ENCODE assay signal across 8 mouse cellular contexts in the genomic region with DNA sequence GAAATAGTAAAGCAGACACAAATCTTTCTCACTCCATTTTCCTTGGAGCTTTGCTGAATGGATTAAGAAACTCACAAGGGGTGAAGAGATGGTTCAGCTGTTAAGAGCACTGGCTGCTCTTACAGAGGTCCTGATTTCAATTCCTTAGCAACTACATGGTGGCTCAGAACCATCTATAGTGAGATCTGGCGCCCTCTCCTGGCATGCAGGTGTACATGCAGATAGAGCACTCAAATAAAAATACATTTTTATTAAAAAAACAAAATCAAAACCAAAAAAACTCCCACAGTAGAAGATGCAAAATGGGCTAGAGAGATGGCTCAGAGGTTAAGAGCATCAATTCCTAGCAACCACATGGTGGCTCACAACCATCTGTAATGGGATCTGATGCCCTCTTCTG. TPM values are rescaled to one million over a fixed set of nuclear protein-coding genes. Genes with fewer than 3 reads are reported as not detected.
DNase-seq lines count a peak whose midpoint lies in the region; ATAC-seq and TF ChIP-seq lines count a peak whose summit lies in the region.

No protein-coding gene starts in this region.

- WGBS in lung, embryonic 14.5 days, result 15% methylated on average over 1 of the region's 1 CpGs
- WGBS in intestine, embryonic 16.5 days, result 24% methylated on average over 1 of the region's 1 CpGs

- no peaks in the 10 kb centered on the region for H3K9me3 ChIP-seq in lung, embryonic 14.5 days (ENCODE audit: low read depth, low read length)
- no peaks in the 10 kb centered on the region for H3K9me3 ChIP-seq in intestine, embryonic 16.5 days (ENCODE audit: control insufficient read depth, low read length)

- peak; percentile 38 for TF ChIP-seq CTCF in lung, embryonic 14.5 days (IDR thresholded peaks at IDR 0.05; ENCODE audit: low read depth)

- no peak overlapping the region for H3K9ac ChIP-seq in lung, embryonic 14.5 days
- H3K9ac ChIP-seq in intestine, embryonic 16.5 days (ENCODE audit: low read depth, low read length), result no peak overlapping the region

- ATAC-seq in lung, embryonic 14.5 days (ENCODE audit: insufficient read depth), result no peak
- ATAC-seq in intestine, embryonic 16.5 days, result no peak

- H3K27me3 ChIP-seq in lung, embryonic 14.5 days (ENCODE audit: insufficient read depth, low read length), result no peaks in the 10 kb centered on the region
- no peaks in the 10 kb centered on the region for H3K27me3 ChIP-seq in intestine, embryonic 16.5 days (replicated peaks; ENCODE audit: control insufficient read depth, insufficient read depth, low read length)

- H3K4me2 ChIP-seq in lung, embryonic 14.5 days, result no peak overlapping the region
- H3K4me2 ChIP-seq in intestine, embryonic 16.5 days (ENCODE audit: low read depth, low read length), result no peak overlapping the region

- no peaks in the 10 kb centered on the region for H3K4me1 ChIP-seq in lung, embryonic 14.5 days (ENCODE audit: insufficient read depth)
- H3K4me1 ChIP-seq in intestine, embryonic 16.5 days (ENCODE audit: control insufficient read depth, insufficient read depth, low read length), result no peaks in the 10 kb centered on the region

- H3K36me3 ChIP-seq in lung, embryonic 14.5 days (ENCODE audit: insufficient read depth), result no peaks in the 10 kb centered on the region
- no peaks in the 10 kb centered on the region for H3K36me3 ChIP-seq in intestine, embryonic 16.5 days (ENCODE audit: control insufficient read depth, insufficient read depth, low read length)

- peak; percentile 5 to 6 for DNase-seq in cerebellum, postnatal 36 days
- DNase-seq in cerebellum, adult 8-10 months, result no peak
- DNase-seq in lung, embryonic 14.5 days, result peak; percentile 27
- no peak for DNase-seq in lung, postnatal 25 days (ENCODE audit: low spot score)
- peak; percentile 11 for DNase-seq in c-Kit-positive CD71-positive TER-119-negative erythroid progenitor cells, embryonic 14.5 days (ENCODE audit: low read depth)
- DNase-seq in retina, postnatal 1 day, result peak; percentile 9
- no peak for DNase-seq in gastrocnemius, adult 18-20 months (ENCODE audit: low spot score)

- no peak overlapping the region for H3K4me3 ChIP-seq in lung, embryonic 14.5 days (ENCODE audit: low read depth, low read length)
- no peak overlapping the region for H3K4me3 ChIP-seq in intestine, embryonic 16.5 days (ENCODE audit: low read length)

- H3K27ac ChIP-seq in lung, embryonic 14.5 days (ENCODE audit: low read depth), result no peak overlapping the region
- no peak overlapping the region for H3K27ac ChIP-seq in intestine, embryonic 16.5 days (ENCODE audit: low read length)

RNA-seq across cellular contexts. Expression of a gene that starts 35.0 kb away (rescaled TPM):
- polyA plus RNA-seq in lung, embryonic 14.5 days (2014; fragmentation: Nextera tagmentation; extraction: Ambion mirVana), result 1.2 and 1.3 TPM in 2 replicates
- polyA plus RNA-seq in intestine, embryonic 16.5 days (2015; fragmentation: Nextera tagmentation; extraction: Ambion mirVana), result 0.93 and 2.0 TPM in 2 replicates
- 1 to 10 TPM; 2.3 to 3.1 TPM for total RNA-seq in gastrocnemius, adult 18-20 months (2021)

RNA-seq across cellular contexts. Expression of a gene that starts 56.2 kb away (rescaled TPM):
- 0.05 TPM in 1 of 2 replicates, not detected in the other for polyA plus RNA-seq in lung, embryonic 14.5 days (2014; fragmentation: Nextera tagmentation; extraction: Ambion mirVana)
- polyA plus RNA-seq in intestine, embryonic 16.5 days (2015; fragmentation: Nextera tagmentation; extraction: Ambion mirVana), result not detected in 2 replicates
- not detected for total RNA-seq in gastrocnemius, adult 18-20 months (2021)

Comparison
In these comparisons a context has a peak if more than half of its experiments do, and no peak if none do; other contexts are left out.
1. DNase-seq: peak in cerebellum, postnatal 36 days (2 of 2), lung, embryonic 14.5 days (single experiment), c-Kit-positive CD71-positive TER-119-negative erythroid progenitor cells, embryonic 14.5 days (single experiment) and retina, postnatal 1 day (single experiment); none in cerebellum, adult 8-10 months (single experiment), lung, postnatal 25 days (single experiment) and gastrocnemius, adult 18-20 months (single experiment).